Mouse (Mus musculus): Measurements from ENCODE around the gene Asgr2.
"Not testable (repeated sequence)": the region's sequence is repeated elsewhere in the genome, so short reads cannot be mapped to it uniquely, and the experiment has no call there.

The Asgr2 gene

DNA sequence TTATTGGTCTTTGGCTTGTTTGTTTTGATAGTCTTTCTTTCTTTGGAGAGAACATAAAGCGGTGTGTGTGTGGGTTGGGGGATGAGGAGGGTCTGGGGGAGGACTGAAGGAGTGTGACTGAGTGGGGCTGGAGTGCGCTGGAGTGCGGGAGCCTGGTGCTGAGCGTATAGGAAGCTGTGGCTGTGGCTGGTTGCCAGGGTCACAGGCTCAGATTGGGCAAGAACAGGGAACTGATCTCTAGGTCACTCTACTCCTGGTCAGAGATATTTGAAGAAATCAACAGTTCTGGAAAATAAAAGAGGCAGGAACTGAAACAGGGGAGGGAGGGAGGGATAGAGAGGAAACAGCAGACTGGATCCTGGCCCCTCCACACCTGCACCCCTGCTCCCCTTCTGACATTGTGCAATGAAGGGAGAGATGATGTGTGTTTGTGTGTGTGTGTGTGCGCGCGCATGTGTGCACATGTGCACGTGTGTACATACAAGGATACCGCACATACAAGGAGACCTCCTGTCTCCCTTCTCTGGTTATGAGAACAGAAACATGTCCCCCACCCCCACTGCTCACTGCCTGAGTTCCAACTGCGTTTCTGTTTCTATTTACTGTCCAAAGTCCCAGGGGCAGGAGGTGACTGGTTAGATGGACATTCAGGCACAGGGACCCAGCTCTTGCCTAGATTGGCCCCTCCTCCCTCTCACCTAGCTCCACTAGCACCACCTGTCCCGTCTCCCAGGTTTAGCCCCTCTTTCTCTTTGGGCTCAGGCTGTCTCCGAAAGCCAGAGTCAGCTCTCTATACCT lies at the start of gene Asgr2:
Asgr2 (plus strand) TSS at position 659 of the 798 bp plus-strand sequence.
- no peak for DNase-seq (ENCODE audit: low read depth, low spot score)

DNA sequence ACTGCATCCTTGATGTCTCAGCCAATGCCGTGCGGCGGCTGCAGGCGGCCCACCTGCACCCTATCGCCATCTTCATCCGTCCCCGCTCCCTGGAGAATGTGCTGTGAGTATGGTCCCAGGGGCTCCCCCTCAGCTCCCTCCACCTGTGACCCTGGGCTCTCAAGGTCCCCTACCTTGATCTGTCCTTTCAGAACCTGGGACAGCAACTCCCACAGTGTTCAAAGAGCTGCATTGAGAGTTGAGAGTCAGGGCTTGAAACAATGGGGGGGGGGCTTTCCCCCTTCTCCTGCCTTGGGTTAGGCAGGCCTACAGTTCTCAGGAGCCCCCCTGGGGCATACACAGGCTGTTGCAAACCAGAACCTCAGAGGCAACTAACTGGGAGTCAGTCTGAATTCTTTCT lies 48.8 kb upstream of the Asgr2 start:
- DNase-seq (ENCODE audit: low read depth, low spot score): no peak

DNA sequence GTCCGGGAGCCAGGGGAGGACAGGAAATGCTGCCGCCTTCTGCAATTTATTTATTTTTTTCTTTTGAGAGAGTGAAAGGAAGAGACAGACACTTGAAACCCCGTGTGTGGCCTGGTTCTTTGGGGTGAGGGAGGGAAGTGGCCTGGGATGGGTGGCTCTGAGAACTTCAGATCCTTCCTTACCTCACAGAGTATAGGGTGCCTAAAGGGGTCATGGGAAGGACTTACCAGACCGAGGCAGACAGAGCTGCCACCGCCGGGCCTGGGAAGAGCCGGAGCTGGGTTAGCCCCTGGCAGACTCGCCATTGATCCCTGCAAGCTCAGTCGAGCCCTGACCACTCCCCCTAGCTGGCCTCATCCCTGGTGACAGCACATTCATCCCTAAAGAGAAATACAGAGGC lies 47.0 kb upstream of the Asgr2 start:
- no peak for DNase-seq (ENCODE audit: low read depth, low spot score)

DNA sequence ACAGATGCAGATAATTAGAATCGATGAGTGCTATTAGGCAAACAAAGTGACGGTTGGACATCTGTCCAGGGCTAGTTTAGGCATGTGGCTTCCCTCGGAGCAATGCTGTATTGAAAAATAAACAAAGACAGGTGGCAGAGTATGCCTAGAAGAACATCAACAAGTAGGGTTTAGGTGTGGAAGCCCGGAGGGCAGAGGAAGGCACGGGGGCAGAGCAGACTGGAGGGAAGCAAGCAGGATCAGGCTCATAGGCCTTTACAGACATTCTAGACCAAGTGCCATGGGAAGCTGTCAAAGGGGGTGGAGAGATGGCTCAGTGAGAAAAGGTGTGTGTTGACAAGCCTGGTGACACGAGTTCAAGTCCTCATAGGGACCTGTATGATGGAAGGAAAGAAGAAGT lies 43.1 kb upstream of the Asgr2 start:
- no peak for DNase-seq (ENCODE audit: low read depth, low spot score)

DNA sequence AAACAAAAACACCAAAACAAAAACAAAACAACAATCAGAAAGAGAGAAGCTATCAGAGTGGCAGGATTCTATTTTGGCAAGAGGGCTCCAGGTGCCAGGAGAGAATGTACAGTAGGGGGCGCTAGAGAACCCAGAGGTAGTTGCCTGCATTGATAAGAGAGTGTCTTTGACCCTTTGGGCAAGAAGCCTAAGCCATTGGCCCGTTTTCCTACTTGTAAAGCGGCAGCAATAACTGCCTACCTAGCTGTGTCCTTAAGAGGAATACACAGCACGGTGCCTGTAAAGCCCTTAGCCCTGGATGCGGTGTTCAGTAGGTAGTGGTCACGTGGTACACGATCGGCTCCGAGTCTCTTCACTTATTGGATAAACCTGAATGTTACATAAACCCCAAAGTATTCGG lies 42.6 kb upstream of the Asgr2 start:
- peak; percentile 22 for DNase-seq (ENCODE audit: low read depth, low spot score)

DNA sequence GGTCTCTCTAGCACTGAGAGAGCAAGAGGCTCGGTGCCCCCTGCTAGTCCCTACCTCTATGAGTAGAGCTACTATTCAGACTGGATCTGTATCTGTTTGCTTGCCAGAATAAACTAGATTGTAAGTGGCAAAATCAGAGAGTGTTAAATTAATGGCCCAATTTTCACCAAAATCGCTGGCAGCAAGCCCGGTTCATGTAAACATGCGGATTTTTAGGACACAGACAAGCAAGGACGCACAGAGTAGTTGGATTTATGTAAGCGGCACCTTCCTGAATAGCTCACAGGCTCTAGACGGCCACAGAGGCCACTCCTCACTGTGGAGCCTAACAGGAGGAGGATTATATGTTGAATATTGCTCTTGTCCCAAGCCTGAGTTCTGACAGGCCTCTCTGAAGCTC lies 39.3 kb upstream of the Asgr2 start:
- DNase-seq (ENCODE audit: low read depth, low spot score): no peak

DNA sequence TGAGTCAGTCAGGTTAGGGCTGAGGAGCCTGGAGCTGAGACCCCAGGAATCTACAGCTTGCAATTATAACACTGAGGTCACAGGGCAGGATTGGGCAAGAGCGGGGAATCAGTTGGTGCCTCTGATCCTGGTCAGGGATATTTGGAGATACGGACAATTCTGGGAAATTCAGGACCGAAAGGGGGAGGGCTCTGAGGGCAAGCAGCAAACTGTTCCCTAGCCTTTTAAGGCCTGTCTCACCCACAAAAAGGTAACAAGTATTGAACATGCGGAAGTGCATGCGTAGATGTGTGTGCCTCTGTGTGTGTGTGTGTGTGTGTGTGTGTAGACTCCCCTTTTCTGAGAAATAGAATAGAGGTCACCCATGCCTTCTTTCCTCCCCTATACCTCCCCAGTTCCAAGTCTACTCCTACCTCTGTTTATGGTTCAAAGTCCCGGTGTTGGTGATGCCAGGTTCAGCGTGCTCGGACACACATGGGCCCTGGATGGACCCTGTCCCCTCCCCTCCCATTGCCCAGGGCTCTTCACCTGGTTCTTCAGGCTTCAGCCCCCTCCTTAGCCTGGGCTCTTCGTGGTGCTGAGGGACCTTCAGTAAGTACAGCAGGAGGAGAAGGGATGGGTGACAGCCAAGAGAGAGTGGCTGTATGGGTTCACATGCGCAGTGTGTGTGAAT lies 38.4 kb upstream of the Asgr2 start, which contains the start of gene Asgr1:
Asgr1 (plus strand) TSS at position 188 of the 673 bp plus-strand sequence.
- no peak for DNase-seq (ENCODE audit: low read depth, low spot score)

DNA sequence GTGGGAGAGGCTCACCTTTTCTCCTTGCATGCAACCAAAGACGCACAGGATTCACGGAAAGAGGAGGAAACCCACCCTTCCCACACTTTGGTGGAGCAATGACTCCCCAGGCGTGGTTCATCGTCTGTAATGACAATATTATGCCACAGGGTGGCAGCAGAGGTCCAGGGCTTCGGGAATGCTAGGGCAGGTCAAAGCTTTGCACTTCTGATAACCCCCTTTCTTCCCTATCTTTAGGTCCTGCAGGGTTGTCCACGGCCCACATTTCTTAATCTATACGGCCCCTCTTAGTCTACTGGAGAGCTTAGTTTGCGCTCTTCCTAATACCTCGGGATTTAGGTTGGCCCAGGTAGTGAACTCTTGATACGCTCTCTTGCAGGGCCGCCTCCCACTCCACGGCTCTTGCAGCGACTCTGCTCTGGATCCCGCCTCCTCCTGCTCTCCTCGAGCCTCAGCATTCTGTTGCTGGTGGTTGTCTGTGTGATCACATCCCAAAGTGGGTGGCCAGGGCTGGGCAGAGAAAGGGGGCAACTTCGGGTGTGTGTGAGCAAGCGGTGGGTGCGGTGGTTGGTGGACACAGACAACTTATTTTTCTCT lies 36.7 kb upstream of the Asgr2 start:
- DNase-seq (ENCODE audit: low read depth, low spot score): peak; percentile 57

DNA sequence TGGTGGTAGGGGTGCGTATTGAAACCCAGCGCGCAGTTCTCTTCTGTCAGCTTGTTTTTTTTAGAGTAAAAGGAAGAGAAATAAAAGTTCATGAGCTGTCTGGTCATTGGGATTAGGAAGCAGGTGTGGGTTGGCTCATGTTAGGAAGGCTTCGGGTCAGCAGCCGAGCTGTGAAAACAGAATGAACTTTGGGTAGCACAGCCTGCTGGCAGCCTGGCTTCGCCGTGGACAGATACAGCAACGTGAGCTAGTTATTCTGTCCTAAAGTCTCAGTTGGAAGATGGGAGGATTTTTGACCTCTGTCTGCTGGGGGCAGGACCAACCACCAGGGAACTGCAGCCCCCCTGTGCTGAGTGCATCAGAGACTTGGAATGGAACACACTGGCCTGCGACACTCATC lies 34.6 kb upstream of the Asgr2 start:
- DNase-seq (ENCODE audit: low read depth, low spot score): no peak

DNA sequence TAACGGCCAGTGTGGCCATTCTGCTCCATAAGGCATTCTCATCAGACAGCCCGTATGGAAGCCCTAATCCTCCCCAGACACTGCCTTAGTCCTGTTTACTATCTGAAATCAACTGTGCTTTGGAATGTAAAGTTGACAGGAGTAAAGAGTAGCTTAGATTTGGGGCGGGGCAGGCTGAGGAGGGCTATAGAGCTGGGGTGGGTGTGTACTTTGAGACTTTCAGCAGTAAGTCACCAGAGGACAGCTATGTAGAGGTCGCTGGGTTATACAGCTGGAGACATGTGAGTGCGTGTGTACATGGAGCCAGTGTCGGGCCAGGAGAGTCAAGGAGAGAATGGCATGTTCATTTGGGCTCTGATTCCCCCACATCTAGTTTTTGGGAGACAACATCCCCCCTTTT lies 32.5 kb upstream of the Asgr2 start:
- no peak for DNase-seq (ENCODE audit: low read depth, low spot score)

DNA sequence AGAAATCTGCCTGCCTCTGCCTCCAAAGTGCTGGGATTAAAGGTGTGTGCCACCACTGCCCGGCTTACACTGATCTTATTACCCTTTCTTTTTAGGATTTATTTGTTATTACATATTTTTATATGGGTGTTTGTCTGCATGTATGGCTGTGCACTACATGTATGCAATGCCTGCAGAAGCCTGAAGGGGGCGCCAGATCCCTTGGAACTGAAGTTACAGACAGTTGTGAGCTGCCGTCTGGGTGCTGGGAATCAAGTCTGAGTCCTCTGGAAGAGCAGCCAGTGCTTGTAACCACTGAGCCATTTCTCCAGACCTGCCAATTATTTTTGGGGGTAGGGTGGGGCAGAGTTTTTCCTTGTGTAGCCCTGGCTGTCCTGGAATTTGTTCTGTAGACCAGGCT lies 29.4 kb upstream of the Asgr2 start:
- DNase-seq (ENCODE audit: low read depth, low spot score): no peak

DNA sequence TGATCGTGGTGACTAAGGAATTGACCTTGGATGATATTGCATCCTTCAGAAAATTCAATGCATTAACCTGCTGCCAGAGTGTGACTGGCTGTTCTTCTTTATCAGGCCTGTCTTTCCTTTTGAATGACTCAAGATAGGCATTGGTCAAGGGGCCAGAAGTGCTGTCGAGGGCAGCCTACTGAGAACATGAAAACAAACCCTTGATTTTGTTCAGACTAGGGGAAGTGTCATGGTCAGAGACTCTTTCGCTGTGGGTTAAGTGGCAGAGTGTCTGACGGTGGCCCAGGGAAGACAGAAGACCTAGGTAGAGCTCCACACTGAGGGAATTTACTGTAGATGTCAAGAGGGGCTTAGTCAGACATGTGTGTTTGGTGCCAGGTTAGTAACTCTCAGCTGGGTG lies 25.7 kb upstream of the Asgr2 start:
- DNase-seq (ENCODE audit: low read depth, low spot score): no peak

DNA sequence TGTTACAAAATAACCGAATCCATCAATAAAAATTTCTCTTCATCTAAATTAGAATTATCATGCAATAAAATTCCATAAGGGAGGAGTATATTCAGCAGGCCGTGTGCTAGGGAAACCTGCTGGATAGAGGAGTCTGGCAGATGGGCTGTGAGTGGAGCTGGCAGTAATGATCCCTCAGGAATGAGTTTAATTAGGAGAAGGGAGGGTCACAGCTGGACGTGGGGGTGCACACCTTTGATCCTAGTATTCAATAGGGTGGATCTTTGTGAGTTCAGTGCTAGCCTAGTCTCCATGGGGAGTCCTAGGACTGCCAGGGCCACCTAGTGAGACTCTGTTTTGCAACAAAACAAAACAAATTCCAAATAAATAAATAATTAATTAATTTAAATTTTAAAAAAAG lies 24.2 kb upstream of the Asgr2 start:
- no peak for DNase-seq (ENCODE audit: low read depth, low spot score)

DNA sequence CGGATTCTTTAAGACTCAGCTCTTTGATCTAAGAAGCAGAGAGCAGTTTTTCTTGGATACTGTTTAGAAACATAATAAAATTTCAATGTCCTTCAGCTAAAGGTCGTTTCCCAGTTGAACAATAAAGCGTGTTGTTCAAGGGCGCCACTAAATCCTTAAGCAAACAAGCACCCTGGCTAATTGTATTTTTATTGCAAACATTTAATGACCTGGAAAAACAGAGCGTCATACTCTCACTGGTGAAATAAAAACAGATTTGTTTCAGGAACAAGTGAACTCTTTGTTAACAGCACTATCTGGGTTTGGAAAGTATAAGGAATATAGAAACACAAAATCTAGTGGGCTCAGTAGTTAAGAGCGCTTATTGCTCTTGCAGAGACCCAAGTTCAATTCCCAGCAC lies 22.4 kb upstream of the Asgr2 start:
- no peak for DNase-seq (ENCODE audit: low read depth, low spot score)

DNA sequence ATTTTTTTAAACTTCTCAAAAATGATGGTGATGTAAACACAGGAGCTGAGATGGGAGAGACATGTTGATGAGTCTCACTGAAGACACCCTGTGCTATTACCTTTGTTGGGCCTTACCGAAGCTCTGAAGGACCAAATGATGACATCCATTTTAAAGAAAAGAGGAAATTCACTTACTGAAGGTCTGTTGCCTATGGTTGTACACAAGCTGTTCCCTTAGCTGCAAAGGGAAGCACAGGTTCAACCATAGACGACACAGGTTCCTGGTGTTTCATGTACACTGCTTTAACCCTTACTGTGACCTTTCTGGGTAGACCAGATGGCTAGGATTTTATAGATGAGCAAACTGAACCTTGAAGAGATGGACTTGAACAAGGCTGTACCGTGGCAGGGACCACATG lies 21.8 kb upstream of the Asgr2 start:
- not testable (repeated sequence) for DNase-seq (ENCODE audit: low read depth, low spot score)

DNA sequence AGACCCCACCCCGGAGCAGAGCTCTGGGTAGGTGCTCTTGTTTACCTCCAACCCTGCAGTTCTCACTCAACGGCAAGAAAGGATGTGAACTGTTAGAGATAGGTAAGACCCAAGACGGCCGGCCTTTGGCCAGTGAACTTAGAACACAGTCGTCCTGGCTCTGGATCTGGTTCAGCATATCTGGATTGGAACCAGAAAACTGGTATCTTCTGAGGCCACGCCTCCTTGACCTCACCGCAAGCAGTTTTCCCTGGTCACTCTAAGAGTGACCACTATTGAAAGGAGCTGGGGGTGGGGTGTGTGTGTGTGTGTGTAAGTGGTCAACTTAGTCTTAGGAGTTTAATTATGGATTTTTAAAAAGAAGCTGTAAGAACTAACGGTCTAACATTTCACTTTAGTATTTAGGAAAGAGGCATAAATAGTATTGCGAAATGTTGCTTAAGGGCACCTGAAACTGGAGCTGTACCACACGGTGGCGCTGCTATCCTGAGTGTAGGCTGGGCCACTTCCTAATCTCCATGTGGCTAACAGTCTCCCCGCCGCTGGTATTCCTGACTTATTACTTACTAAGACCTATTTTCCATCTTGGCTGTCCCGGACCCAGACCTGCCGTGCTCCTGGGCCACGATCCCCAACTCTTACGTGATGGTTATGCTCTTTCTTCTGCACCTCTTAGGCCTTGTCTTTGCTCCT lies 17.9 kb upstream of the Asgr2 start:
- peak; percentile 74 for DNase-seq (ENCODE audit: low read depth, low spot score)

DNA sequence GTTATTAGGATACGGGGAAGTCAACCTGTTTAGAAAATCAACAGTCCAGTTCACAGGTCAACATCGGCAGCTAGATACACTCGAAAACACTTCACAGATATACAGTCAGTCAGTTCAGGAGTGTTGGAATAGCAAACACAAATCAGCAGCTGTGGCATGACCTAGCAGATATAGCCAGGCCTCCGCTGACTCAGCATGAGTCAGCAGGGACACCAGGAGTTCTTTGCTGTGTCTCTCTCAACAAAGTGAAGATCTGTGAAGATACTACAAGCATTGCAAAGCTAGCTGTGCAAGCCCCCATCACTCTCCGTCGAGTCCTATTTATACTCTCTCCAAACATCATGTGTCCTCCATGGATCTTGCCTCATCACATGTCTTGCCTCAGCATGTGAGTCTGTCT lies 16.9 kb upstream of the Asgr2 start:
- peak; percentile 87 for DNase-seq (ENCODE audit: low read depth, low spot score)

DNA sequence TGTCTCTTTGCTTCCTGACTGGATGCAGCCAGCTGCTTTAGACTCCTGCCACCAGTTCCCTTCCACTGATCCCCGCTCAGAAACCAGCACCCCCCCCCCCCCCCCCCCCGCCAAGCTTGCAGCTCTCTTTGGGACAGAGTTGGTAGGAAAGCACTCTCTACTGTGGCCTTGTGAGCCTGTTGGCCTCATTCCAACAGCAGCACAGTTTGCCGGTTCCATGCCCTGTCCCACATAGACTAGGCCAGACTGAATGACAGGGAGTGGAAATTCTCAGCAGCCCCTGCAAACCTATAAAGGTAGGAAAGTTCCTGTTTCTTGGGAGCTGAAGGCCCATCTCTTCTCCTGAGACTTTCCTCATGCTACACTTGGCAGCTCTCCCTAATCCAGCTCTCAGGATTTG lies 15.0 kb upstream of the Asgr2 start:
- no peak for DNase-seq (ENCODE audit: low read depth, low spot score)

DNA sequence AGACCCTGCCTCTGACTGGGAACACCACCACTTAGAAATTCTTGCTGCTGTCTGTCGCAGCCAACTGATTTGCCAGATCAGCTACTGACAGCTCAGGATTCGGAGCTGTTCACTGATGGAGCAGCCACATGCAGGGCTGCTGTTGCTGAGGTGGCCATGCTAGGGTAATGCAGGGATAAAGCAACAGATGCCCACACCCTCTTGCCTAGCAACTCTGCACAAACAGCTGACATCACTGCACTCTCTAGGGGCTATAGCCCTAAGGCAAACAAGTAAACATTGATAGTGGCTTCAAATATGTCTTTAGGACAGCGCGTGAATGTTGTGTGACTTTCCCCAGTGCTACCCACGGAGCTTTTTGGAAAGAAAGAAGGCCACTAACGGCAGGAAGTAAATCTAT lies 13.3 kb upstream of the Asgr2 start:
- no peak for DNase-seq (ENCODE audit: low read depth, low spot score)

DNA sequence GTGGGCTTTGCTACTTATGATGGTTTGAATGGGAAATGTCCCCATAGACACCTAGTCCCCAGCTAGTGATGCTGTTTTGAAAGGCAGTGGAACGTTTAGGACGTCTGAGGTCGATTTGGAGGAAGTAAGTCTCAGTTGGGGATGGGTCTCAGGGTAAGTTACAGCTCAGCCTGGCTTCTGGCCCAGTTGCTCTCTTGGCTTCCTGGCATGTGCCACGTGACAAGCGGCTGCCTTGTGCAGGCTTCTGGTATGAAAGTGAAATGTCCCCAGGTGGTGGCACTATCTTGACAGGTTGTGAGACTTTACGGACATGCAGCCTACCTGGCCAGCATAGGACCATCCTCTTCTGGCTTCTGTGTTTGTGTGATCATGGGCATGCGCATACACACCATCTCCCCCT lies 12.5 kb upstream of the Asgr2 start:
- DNase-seq (ENCODE audit: low read depth, low spot score): no peak

DNA sequence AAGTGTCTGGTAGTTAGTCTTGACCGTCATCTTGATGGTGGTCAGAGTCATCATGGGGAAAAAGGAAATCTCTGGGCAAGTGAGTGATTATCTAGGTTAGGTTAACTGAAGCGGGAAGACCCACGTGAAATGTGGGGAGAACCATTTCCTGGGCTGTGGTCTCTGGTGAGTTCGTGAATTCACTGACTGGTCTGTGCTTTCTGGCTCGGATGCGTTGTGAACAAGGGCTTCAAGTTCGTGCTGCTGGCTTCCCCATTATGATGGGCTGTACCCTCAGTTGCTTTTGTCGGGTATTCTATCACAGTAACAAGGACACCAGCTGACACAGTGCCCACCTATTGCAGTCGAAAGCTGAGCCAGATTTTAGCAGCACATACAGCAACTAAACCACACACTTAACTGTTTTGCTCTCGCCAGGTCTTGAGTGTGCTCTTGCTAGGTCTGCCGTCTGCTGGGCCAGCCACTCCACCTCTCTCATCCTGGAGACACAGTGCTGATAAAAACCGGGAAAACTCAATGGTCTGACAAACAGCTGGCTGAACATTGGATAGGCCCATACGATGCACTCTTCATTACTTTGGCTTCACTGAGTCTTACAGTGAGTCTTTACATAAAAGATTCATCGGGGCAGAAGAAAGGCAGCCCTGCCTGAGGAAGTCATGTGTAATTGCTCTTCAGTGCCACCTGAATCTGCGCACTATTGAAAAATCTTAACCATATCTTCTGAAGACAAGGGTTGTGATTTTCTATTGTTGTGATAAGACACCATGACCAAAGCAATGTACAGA lies 11.4 kb upstream of the Asgr2 start:
- no peak for DNase-seq (ENCODE audit: low read depth, low spot score)

DNA sequence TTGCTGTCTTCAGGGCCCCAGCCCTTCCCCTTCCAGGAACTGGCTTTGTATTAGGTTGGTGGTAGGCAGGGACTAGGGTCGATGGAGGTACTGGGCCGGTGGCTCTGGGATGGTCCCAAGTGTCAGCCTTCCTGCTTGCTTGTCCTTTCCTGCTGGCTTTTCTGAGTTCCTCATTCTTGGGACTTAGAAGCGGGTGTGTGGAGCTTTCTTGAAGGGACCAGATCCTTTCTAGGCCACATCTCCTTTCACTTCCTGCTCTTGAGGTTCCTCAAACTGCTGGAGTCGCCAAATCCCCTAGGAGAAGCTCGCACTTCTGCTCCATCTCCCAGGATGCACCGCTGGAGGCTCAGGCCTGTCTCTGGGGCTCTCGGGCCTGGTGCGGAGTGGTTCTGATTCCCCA lies 7.9 kb upstream of the Asgr2 start:
- no peak for DNase-seq (ENCODE audit: low read depth, low spot score)
